Mouse (Mus musculus): ENCODE data around the gene Baiap3. TPM values are rescaled to one million over a fixed set of nuclear protein-coding genes. Genes with fewer than 3 reads are reported as not detected.

The Baiap3 gene
- polyA plus RNA-seq, 1 experiment from 2014 or later = 2.8 TPM

DNA sequence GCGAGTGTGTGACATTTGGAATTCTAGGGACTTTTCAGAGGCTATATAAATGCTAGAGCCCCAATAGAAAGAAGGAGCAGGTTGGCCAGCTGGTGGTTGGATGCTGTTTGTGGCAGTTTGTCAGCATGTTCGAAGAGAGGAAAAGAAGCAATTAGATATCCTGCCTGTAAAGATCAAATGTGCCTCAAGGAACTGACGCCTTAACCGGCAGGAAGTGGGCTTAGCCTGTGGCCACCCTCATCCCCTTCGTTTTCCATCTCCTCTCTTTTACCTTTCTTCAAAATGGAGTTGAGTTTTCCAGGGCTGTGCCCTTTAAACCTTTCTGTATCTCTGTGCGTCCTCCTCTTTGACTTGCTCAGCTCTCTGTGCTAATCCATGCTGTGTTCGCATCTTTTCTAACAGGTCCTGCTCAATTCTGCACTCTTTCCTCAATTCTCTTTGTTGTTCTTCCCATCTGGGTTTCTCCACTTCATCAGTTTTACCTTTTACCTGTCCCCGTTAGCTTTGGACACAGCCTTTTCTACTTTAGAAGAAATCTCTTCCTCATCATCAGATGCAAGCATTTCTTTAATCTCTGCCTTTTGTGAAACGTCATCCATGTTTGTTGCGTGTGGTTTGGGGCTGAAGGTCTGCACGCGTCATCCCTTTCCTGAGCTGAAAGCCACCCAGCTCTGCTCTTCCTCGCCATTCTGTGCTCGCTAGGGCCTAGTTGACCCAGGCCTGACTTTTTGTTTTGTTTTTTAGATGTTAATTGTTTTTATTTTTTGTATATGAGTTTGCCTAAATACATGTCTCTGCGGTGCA is 36.5 kb downstream of the Baiap3 start:
- H3K4me2 ChIP-seq (replicated peaks; ENCODE audit: low read depth, low read length) = no peak overlapping the region

DNA sequence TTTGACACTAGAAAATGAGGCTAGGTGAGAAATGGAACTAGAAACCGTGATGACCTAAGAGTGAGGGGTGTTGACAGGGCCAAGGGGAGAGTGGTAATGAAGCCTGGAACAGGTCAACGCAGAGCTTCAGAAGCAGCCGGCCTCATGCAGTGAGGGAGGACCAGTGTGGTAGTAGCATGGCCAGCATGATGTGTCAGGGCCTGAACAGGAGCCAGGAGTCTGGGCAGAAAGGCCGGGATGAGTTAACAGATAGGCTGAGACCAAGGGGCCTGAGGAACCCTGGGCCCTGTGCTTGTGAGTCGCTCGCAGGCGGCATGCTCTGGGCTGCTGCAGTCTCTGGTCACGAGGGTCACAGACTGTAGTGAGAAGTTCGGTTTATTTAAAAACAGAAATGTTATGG is 37.2 kb downstream of the Baiap3 start:
- Histone ChIP-seq H3K4me1 (ENCODE audit: insufficient read depth, low read depth, low read length) (0 out of 2 replicates have a peak, but pooled peaks cover 3% of the 10 kb centered on the region), H3K9ac (replicated peaks; ENCODE audit: low read depth) (no peak overlapping the region), H3K4me2 (replicated peaks; ENCODE audit: low read depth, low read length) (no peak overlapping the region), H3K36me3 (ENCODE audit: insufficient read depth, low read length) (peaks cover 24% of the 10 kb centered on the region), H3K27me3 (replicated peaks; ENCODE audit: insufficient read depth, low read length) (no peaks in the 10 kb centered on the region), H3K27ac (ENCODE audit: low read length) (no peak overlapping the region), H3K9me3 (ENCODE audit: low read length) (no peaks in the 10 kb centered on the region), H3K4me3 (ENCODE audit: low read depth, low read length) (no peak overlapping the region)
- no peak for ATAC-seq
- no peak for TF ChIP-seq CTCF (IDR thresholded peaks at IDR 0.05)
- TF ChIP-seq EP300 (IDR thresholded peaks at IDR 0.05) = no peak
- 89% methylated on average over 9 of the region's 9 CpGs for WGBS
- no peak for DNase-seq (ENCODE audit: low spot score)

More for the DNA sequence above, 36.5 kb downstream of the Baiap3 start:
- Histone ChIP-seq H3K36me3 (ENCODE audit: insufficient read depth, low read length) (peaks cover 17% of the 10 kb centered on the region), H3K4me1 (ENCODE audit: insufficient read depth, low read depth, low read length) (0 out of 2 replicates have a peak, but pooled peaks cover 3% of the 10 kb centered on the region), H3K27ac (ENCODE audit: low read length) (no peak overlapping the region), H3K27me3 (replicated peaks; ENCODE audit: insufficient read depth, low read length) (no peaks in the 10 kb centered on the region), H3K9ac (replicated peaks; ENCODE audit: low read depth) (no peak overlapping the region), H3K9me3 (ENCODE audit: low read length) (no peaks in the 10 kb centered on the region), H3K4me3 (ENCODE audit: low read depth, low read length) (no peak overlapping the region)
- ATAC-seq (no peak), DNase-seq (ENCODE audit: low spot score) (no peak)
- 90% methylated on average over 15 of the region's 15 CpGs for WGBS
- TF ChIP-seq EP300 (IDR thresholded peaks at IDR 0.05) (no peak), CTCF (IDR thresholded peaks at IDR 0.05) (no peak)

DNA sequence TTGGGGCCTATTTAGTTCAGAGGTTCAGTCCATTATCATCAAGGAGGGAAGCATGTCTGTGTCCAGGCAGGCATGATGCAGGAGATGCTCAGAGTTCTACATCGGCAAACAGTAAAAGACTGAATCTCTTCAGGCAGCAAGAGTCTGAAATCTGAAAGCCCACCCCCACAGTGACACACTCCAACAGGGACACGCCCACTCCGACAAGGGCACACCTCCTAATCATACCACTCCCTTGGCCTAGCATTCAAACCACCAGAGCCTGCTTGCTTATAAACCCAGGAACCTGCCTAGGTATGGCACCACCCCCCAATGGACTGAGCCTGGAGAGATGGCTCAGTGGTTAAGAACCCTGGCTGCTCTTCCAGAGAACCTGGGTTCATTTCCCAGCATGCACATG is 40.7 kb downstream of the Baiap3 start:
- no peak overlapping the region for H3K27ac ChIP-seq (ENCODE audit: low read length)
- no peaks in the 10 kb centered on the region for H3K4me1 ChIP-seq (ENCODE audit: insufficient read depth, low read depth, low read length)
- 90% methylated on average over 3 of the region's 3 CpGs for WGBS
- DNase-seq (ENCODE audit: low spot score) (no peak), ATAC-seq (no peak)
- H3K36me3 ChIP-seq (ENCODE audit: insufficient read depth, low read length) = peaks cover 41% of the 10 kb centered on the region
- no peak for TF ChIP-seq EP300 (IDR thresholded peaks at IDR 0.05)
- TF ChIP-seq CTCF (IDR thresholded peaks at IDR 0.05) = no peak
- no peaks in the 10 kb centered on the region for H3K9me3 ChIP-seq (ENCODE audit: low read length)
- H3K4me3 ChIP-seq (ENCODE audit: low read depth, low read length) = no peak overlapping the region
- H3K4me2 ChIP-seq (replicated peaks; ENCODE audit: low read depth, low read length) = no peak overlapping the region
- no peaks in the 10 kb centered on the region for H3K27me3 ChIP-seq (replicated peaks; ENCODE audit: insufficient read depth, low read length)
- no peak overlapping the region for H3K9ac ChIP-seq (replicated peaks; ENCODE audit: low read depth)

DNA sequence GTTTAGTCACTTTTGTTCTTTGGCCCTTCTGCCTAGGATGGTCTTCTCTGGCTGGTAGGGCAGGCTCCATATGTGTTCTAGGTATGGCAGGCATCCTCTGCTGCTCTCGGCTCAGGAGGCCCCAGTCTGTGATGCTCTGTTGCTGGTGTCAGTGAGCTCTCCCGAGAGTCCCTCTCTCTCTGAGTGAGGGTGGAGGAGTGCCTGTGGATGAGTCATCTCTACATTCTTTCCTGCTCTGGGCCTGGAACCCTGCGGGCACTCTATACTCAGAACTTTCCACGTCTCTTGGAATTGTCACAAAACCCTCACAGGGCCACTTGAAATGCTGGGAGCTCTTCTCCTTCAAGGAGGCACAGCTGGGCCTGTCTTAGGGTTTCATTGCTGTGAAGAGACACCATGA is 44.5 kb downstream of the Baiap3 start:
- peaks cover 70% of the 10 kb centered on the region for H3K36me3 ChIP-seq (ENCODE audit: insufficient read depth, low read length)
- no peaks in the 10 kb centered on the region for H3K27me3 ChIP-seq (replicated peaks; ENCODE audit: insufficient read depth, low read length)
- H3K4me2 ChIP-seq (replicated peaks; ENCODE audit: low read depth, low read length) = no peak overlapping the region
- no peak for DNase-seq (ENCODE audit: low spot score)
- H3K9me3 ChIP-seq (ENCODE audit: low read length) = no peaks in the 10 kb centered on the region
- TF ChIP-seq EP300 (IDR thresholded peaks at IDR 0.05) = no peak
- TF ChIP-seq CTCF (IDR thresholded peaks at IDR 0.05) = no peak
- WGBS = 69% methylated on average over 4 of the region's 4 CpGs
- peak overlapping the region; percentile 64; the same call in 1 of the 2 replicates for H3K27ac ChIP-seq (ENCODE audit: low read length)
- no peak overlapping the region for H3K4me3 ChIP-seq (ENCODE audit: low read depth, low read length)
- no peak overlapping the region for H3K9ac ChIP-seq (replicated peaks; ENCODE audit: low read depth)
- peak; percentile 39; the same call in 1 of the 2 replicates for ATAC-seq
- H3K4me1 ChIP-seq (ENCODE audit: insufficient read depth, low read depth, low read length) = no peaks in the 10 kb centered on the region

DNA sequence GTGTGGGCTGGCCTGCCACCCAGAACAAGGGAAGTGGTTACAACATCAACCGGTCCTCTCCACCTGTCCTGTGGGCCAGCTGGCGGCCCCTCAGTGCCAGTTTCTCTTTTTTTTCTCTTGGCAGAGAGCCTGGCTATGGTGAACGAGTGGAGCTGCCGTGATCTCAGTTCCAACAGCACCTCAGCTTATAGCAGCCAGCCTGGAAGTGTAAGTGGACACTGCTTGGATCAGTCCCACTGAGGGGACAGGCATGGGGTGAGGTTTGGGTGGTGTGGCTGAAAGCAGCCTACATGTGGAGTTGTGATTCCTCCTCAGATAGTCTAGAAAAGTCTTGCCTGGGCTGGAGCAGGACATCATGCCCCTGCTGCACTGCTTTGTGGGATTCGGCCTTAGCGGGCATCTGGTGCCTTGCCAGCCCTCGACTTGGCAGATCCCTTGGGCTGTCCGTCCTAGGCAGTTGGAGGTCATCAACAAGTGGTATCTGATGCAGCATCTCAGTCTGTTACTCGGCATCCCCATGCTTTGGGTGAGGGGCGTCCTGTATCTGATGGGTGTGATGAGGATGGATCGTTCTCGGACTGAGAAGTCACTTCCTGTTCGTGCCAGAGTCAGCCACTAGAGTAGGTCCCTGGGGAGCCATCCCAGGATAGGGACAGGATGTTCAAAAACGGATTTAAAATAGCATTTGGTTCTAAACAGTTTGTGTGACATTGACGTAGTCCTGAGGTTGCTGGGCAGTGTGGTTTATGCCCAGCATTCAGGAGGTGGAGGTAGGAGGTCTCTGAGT is 45.3 kb downstream of the Baiap3 start:
- ATAC-seq = peak; percentile 67
- H3K9me3 ChIP-seq (ENCODE audit: low read length) = no peaks in the 10 kb centered on the region
- no peaks in the 10 kb centered on the region for H3K4me1 ChIP-seq (ENCODE audit: insufficient read depth, low read depth, low read length)
- no peak overlapping the region for H3K4me3 ChIP-seq (ENCODE audit: low read depth, low read length)
- no peak overlapping the region for H3K9ac ChIP-seq (replicated peaks; ENCODE audit: low read depth)
- H3K4me2 ChIP-seq (replicated peaks; ENCODE audit: low read depth, low read length) = no peak overlapping the region
- H3K27ac ChIP-seq (ENCODE audit: low read length) = 0 out of 2 replicates have a peak overlapping the region, but pooled peaks have one; percentile 8
- no peak for TF ChIP-seq EP300 (IDR thresholded peaks at IDR 0.05)
- TF ChIP-seq CTCF (IDR thresholded peaks at IDR 0.05) = no peak
- WGBS = 75% methylated on average over 15 of the region's 15 CpGs
- peak; percentile 22 for DNase-seq (ENCODE audit: low spot score)
- no peaks in the 10 kb centered on the region for H3K27me3 ChIP-seq (replicated peaks; ENCODE audit: insufficient read depth, low read length)
- H3K36me3 ChIP-seq (ENCODE audit: insufficient read depth, low read length) = peaks cover 69% of the 10 kb centered on the region

DNA sequence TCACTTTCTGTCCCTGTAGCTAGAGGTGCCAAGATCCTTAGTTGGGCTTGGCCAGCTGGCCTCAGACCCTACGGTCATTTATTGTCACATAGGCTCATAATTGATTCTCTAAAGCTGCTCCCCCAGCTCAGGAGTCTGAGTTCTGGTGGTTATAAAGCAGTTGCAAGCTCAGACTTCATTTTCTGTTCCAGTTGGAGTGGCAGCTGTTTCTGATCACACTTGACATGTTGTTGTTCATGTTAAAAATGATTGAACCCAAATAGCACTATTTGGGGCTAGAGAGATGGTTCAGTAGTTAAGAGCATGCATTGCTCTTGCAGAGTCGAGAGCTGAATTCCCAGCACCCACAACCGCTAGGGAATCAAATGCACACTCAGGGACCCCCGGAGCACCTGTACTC is 46.2 kb downstream of the Baiap3 start:
- ATAC-seq (no peak), DNase-seq (ENCODE audit: low spot score) (no peak)
- Histone ChIP-seq H3K4me3 (ENCODE audit: low read depth, low read length) (no peak overlapping the region), H3K36me3 (ENCODE audit: insufficient read depth, low read length) (peaks cover 70% of the 10 kb centered on the region), H3K27me3 (replicated peaks; ENCODE audit: insufficient read depth, low read length) (no peaks in the 10 kb centered on the region), H3K4me1 (ENCODE audit: insufficient read depth, low read depth, low read length) (no peaks in the 10 kb centered on the region), H3K9me3 (ENCODE audit: low read length) (no peaks in the 10 kb centered on the region), H3K9ac (replicated peaks; ENCODE audit: low read depth) (no peak overlapping the region), H3K4me2 (replicated peaks; ENCODE audit: low read depth, low read length) (no peak overlapping the region), H3K27ac (ENCODE audit: low read length) (0 out of 2 replicates have a peak overlapping the region, but pooled peaks have one; percentile 3)
- TF ChIP-seq CTCF (IDR thresholded peaks at IDR 0.05) (no peak), EP300 (IDR thresholded peaks at IDR 0.05) (no peak)
- 81% methylated on average over 4 of the region's 4 CpGs for WGBS
